Mouse (Mus musculus): ENCODE data around the gene Unc13c. TPM values are rescaled to one million over a fixed set of nuclear protein-coding genes. Genes with fewer than 3 reads are reported as not detected.

Gene Unc13c
- polyA plus RNA-seq (2014; fragmentation: Illumina TruSeq; extraction: RNeasy Lipid Tissue Mini Kit (QIAGEN cat#74804); ENCODE audit: low read depth, low replicate concordance), result 1.2 TPM

DNA sequence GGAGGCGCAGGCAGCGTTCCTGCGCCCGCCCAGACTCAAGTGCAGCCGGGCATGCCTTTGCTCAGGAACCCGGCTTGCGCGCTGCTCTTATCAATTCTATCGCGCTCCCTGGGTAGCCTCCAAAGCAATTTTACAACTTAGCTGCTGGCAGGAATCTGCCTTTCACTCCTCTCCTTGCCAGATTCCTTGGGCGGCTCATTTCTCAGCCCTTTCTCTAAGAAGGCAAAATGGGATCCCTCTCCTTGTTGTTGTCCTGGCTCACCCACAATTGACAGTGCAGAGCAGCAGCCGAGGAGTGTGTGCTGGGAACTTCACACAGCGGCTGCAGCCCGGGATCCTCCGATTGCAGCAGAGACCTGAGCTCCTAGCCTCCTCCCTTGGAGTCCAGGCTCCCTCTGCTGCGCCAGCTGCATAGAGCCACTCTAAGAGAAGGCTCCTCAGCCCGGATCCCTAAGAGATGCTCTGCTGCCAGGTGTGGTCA lies at the start of gene Unc13c:
Unc13c (minus strand) TSS at position 326 of the 481 bp plus-strand sequence.

Other genes with a start within 250 kb of the Unc13c start
- gene Wdr72, start 141.4 kb upstream of the Unc13c start, polyA plus RNA-seq (2014; fragmentation: Illumina TruSeq; extraction: RNeasy Lipid Tissue Mini Kit (QIAGEN cat#74804); ENCODE audit: low read depth, low replicate concordance), result not detected

Measured in adrenal gland, adult 10 weeks (tissue).